Comparison of ENCODE assay signal across 8 mouse cellular contexts in genomic region chr8:94266344-94267191, GRCm38 (mm10). TPM values are rescaled to one million over a fixed set of nuclear protein-coding genes. Genes with fewer than 3 reads are reported as not detected.
DNase-seq lines count a peak whose midpoint lies in the region; ATAC-seq lines count a peak whose summit lies in the region.

No protein-coding gene starts in this region.

- peaks cover 12% of the 10 kb centered on the region for H3K4me1 ChIP-seq in kidney, embryonic 16.5 days (ENCODE audit: insufficient read depth, low read length)
- peaks cover 34% of the 10 kb centered on the region for H3K4me1 ChIP-seq in forebrain, embryonic 15.5 days
- peaks cover 28% of the 10 kb centered on the region for H3K4me1 ChIP-seq in midbrain, embryonic 16.5 days (ENCODE audit: control insufficient read depth, insufficient read depth, low read length)

- peak overlapping the region; percentile 28 for H3K4me3 ChIP-seq in kidney, embryonic 16.5 days (ENCODE audit: low read length)
- peak overlapping the region; percentile 36 for H3K4me3 ChIP-seq in forebrain, embryonic 15.5 days
- peak overlapping the region; percentile 50 for H3K4me3 ChIP-seq in midbrain, embryonic 16.5 days (ENCODE audit: low read depth, low read length)

- peak overlapping the region; percentile 34 for H3K4me2 ChIP-seq in kidney, embryonic 16.5 days (replicated peaks; ENCODE audit: low read depth, low read length)
- peak overlapping the region; percentile 46 for H3K4me2 ChIP-seq in forebrain, embryonic 15.5 days (replicated peaks)
- peak overlapping the region; percentile 62 for H3K4me2 ChIP-seq in midbrain, embryonic 16.5 days (ENCODE audit: low read length)

- no peak for DNase-seq in kidney, postnatal 25 days
- peak; percentile 41 to 71 for DNase-seq in layer of hippocampus, adult 18-20 months (ENCODE audit: low spot score in 2 of 2)
- DNase-seq in testis, postnatal 10 days (ENCODE audit: low spot score): no peak
- DNase-seq in spleen, postnatal 36 days (ENCODE audit: low spot score in 2 of 2): no peak
- no peak for DNase-seq in spleen, postnatal 10 days (ENCODE audit: low spot score in 2 of 2)

- H3K36me3 ChIP-seq in kidney, embryonic 16.5 days (ENCODE audit: insufficient read depth, low read length): no peaks in the 10 kb centered on the region
- no peaks in the 10 kb centered on the region for H3K36me3 ChIP-seq in forebrain, embryonic 15.5 days
- H3K36me3 ChIP-seq in midbrain, embryonic 16.5 days (ENCODE audit: control insufficient read depth, insufficient read depth, low read length): no peaks in the 10 kb centered on the region

- no peaks in the 10 kb centered on the region for H3K9me3 ChIP-seq in kidney, embryonic 16.5 days (ENCODE audit: low read length)
- H3K9me3 ChIP-seq in forebrain, embryonic 15.5 days: no peaks in the 10 kb centered on the region
- H3K9me3 ChIP-seq in midbrain, embryonic 16.5 days (replicated peaks; ENCODE audit: control insufficient read depth, low read length, poor library complexity, severe bottlenecking): no peaks in the 10 kb centered on the region

- H3K9ac ChIP-seq in kidney, embryonic 16.5 days (replicated peaks; ENCODE audit: low read length): 0 out of 2 replicates have a peak overlapping the region, but pooled peaks have one; percentile 3
- H3K9ac ChIP-seq in forebrain, embryonic 15.5 days (replicated peaks): peak overlapping the region; percentile 41
- peak overlapping the region; percentile 69 for H3K9ac ChIP-seq in midbrain, embryonic 16.5 days (ENCODE audit: low read depth, low read length)

- no peak for ATAC-seq in kidney, embryonic 16.5 days (ENCODE audit: low FRiP score, low TSS enrichment)
- ATAC-seq in forebrain, embryonic 15.5 days (replicated peaks): peak; percentile 78
- ATAC-seq in midbrain, embryonic 16.5 days: peak; percentile 71

- no peak overlapping the region; the same call in 1 of the 2 replicates for H3K27ac ChIP-seq in kidney, embryonic 16.5 days (ENCODE audit: low read length)
- H3K27ac ChIP-seq in forebrain, embryonic 15.5 days (replicated peaks): peak overlapping the region; percentile 82
- peak overlapping the region; percentile 78 for H3K27ac ChIP-seq in midbrain, embryonic 16.5 days (ENCODE audit: low read length)

- H3K27me3 ChIP-seq in kidney, embryonic 16.5 days (ENCODE audit: insufficient read depth, low read length): no peaks in the 10 kb centered on the region
- H3K27me3 ChIP-seq in forebrain, embryonic 15.5 days: no peaks in the 10 kb centered on the region
- H3K27me3 ChIP-seq in midbrain, embryonic 16.5 days (ENCODE audit: control insufficient read depth, insufficient read depth, low read depth, low read length): no peaks in the 10 kb centered on the region

- WGBS in kidney, embryonic 16.5 days: 43% methylated on average over 10 of the region's 10 CpGs
- 17% methylated on average over 10 of the region's 10 CpGs for WGBS in forebrain, embryonic 15.5 days
- 15% methylated on average over 10 of the region's 10 CpGs for WGBS in midbrain, embryonic 16.5 days

RNA-seq across cellular contexts. Expression of gene Nup93, which starts 52.2 kb away (rescaled TPM):
- polyA plus RNA-seq in kidney, embryonic 16.5 days (2015; fragmentation: Nextera tagmentation; extraction: Ambion mirVana): 92.3 and 94.2 TPM in 2 replicates
- polyA plus RNA-seq in forebrain, embryonic 15.5 days (2015; fragmentation: Nextera tagmentation; extraction: Ambion mirVana): 63.0 and 66.3 TPM in 2 replicates
- 10 to 100 TPM; 44.3 to 52.6 TPM for total RNA-seq in layer of hippocampus, adult 18-20 months (2021)
- 58.6 and 59.1 TPM in 2 replicates for polyA plus RNA-seq in midbrain, embryonic 16.5 days (2015; fragmentation: Nextera tagmentation; extraction: Ambion mirVana)

Comparison
In these comparisons a context has a peak if more than half of its experiments do, and no peak if none do; other contexts are left out.
1. H3K9ac ChIP-seq: peak in every context shown above with its lines; median percentile 69 in midbrain, embryonic 16.5 days; 41 in forebrain, embryonic 15.5 days; 3 in kidney, embryonic 16.5 days.
2. DNase-seq: peak in layer of hippocampus, adult 18-20 months (2 of 2); none in kidney, postnatal 25 days (0 of 2), testis, postnatal 10 days (single experiment), spleen, postnatal 36 days (0 of 2) and spleen, postnatal 10 days (0 of 2).
3. Peak in every context shown above with its lines, with median percentiles within 50 percentile points of each other: H3K4me2 ChIP-seq and H3K4me3 ChIP-seq.